Mouse (Mus musculus): ENCODE results near the gene Wipi2. TPM values are rescaled to one million over a fixed set of nuclear protein-coding genes. Genes with fewer than 3 reads are reported as not detected.

Wipi2 gene
- polyA plus RNA-seq, 1 experiment from 2014 or later = 58.2 TPM

DNA sequence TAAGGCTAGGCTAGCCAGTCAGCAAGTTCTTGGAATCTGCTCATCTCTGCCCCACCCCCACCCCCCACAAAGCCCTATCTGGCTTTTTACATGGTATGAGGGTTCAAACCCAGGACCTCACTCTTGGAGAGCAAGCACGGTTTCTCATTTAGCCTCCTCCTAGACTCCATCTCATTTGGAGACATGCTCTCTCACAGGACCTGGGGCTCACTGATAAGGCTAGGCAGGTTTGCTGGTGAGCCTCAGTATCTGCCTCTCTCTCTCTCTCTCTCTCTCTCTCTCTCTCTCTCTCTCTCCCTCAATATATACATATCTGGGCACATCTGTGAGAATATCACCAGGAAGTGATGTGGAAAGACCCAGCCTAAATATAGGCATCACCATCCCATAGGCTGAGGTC, 51.6 kb downstream of the Wipi2 start:
- Histone ChIP-seq H3K27me3 (ENCODE audit: poor library complexity, severe bottlenecking) (no peaks in the 10 kb centered on the region), H3K36me3 (replicated peaks) (no peaks in the 10 kb centered on the region), H3K9me3 (peaks cover 4% of the 10 kb centered on the region; the same call in 1 of the 2 replicates), H3K27ac (no peak overlapping the region), H3K4me1 (no peaks in the 10 kb centered on the region), H3K4me3 (no peak overlapping the region)
- WGBS = 94% methylated on average over 1 of the region's 1 CpGs
- no peak for DNase-seq (ENCODE audit: extremely low spot score, low spot score)

GRCm38 (mm10) chr5:142681911-142682310, 54.4 kb downstream of the Wipi2 start:
- 86% methylated on average over 3 of the region's 3 CpGs for WGBS
- Histone ChIP-seq H3K27ac (no peak overlapping the region), H3K4me3 (no peak overlapping the region), H3K4me1 (no peaks in the 10 kb centered on the region), H3K36me3 (replicated peaks) (no peaks in the 10 kb centered on the region), H3K9me3 (peaks cover 4% of the 10 kb centered on the region; the same call in 1 of the 2 replicates), H3K27me3 (ENCODE audit: poor library complexity, severe bottlenecking) (no peaks in the 10 kb centered on the region)
- DNase-seq (ENCODE audit: extremely low spot score, low spot score) = no peak

- no peak for DNase-seq (ENCODE audit: extremely low spot score, low spot score)
- peaks cover 4% of the 10 kb centered on the region; the same call in 1 of the 2 replicates for H3K9me3 ChIP-seq
- no peaks in the 10 kb centered on the region for H3K4me1 ChIP-seq
- no peaks in the 10 kb centered on the region for H3K36me3 ChIP-seq (replicated peaks)
- WGBS = 90% methylated on average over 5 of the region's 5 CpGs
- H3K27ac ChIP-seq = no peak overlapping the region
- H3K27me3 ChIP-seq (ENCODE audit: poor library complexity, severe bottlenecking) = no peaks in the 10 kb centered on the region
- no peak overlapping the region for H3K4me3 ChIP-seq
Measured at GRCm38 (mm10) chr5:142682529-142682928, 55.0 kb downstream of the Wipi2 start.

GRCm38 (mm10) chr5:142688866-142689265, 61.4 kb downstream of the Wipi2 start:
- no peak overlapping the region for H3K27ac ChIP-seq
- WGBS = 37% methylated on average over 6 of the region's 6 CpGs
- H3K4me3 ChIP-seq = no peak overlapping the region
- DNase-seq (ENCODE audit: extremely low spot score, low spot score) = no peak
- 0 out of 2 replicates have a peak, but pooled peaks cover 8% of the 10 kb centered on the region for H3K4me1 ChIP-seq
- no peaks in the 10 kb centered on the region for H3K36me3 ChIP-seq (replicated peaks)
- no peaks in the 10 kb centered on the region for H3K27me3 ChIP-seq (ENCODE audit: poor library complexity, severe bottlenecking)
- H3K9me3 ChIP-seq = no peaks in the 10 kb centered on the region

- H3K9me3 ChIP-seq = no peaks in the 10 kb centered on the region
- DNase-seq (ENCODE audit: extremely low spot score, low spot score) = no peak
- 0 out of 2 replicates have a peak, but pooled peaks cover 8% of the 10 kb centered on the region for H3K4me1 ChIP-seq
- no peaks in the 10 kb centered on the region for H3K27me3 ChIP-seq (ENCODE audit: poor library complexity, severe bottlenecking)
- H3K36me3 ChIP-seq (replicated peaks) = no peaks in the 10 kb centered on the region
- H3K4me3 ChIP-seq = no peak overlapping the region
- 86% methylated on average over 3 of the region's 3 CpGs for WGBS
- H3K27ac ChIP-seq = no peak overlapping the region
Measured at GRCm38 (mm10) chr5:142690343-142690742, 62.8 kb downstream of the Wipi2 start.

DNA sequence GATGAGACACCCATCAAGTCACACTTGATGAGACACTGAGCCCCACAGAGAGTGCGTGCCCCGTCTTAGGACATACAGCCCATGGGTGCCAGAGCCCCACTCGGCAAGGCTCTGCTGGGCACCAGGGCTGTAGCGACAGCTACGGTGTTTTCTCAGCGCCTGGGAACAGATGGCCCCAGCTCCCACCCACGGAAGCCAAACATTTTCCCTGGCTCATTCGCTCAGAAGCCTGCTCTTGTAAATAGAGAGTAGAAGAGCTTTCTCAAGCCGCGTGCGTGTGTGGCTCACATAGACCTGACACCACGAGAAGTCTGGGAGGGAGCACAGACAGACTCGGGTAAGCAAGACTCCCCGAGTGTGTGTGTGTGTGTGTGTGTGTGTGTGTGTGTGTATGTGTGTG, 64.8 kb downstream of the Wipi2 start, which contains the start of gene Slc29a4:
Gene Slc29a4 (plus strand): TSS at position 265 of the 400 bp plus-strand sequence.
- Histone ChIP-seq H3K27ac (no peak within 1 kb of the TSS), H3K36me3 (replicated peaks) (no peaks in the 10 kb centered on the region), H3K9me3 (no peaks in the 10 kb centered on the region), H3K4me1 (peaks cover 13% of the 10 kb centered on the region; the same call in 1 of the 2 replicates), H3K4me3 (no peak within 1 kb of the TSS), H3K27me3 (ENCODE audit: poor library complexity, severe bottlenecking) (no peaks in the 10 kb centered on the region)
- 81% methylated on average over 14 of the region's 14 CpGs for WGBS
- DNase-seq (ENCODE audit: extremely low spot score, low spot score) = no peak

- no peak for DNase-seq (ENCODE audit: extremely low spot score, low spot score)
- Histone ChIP-seq H3K4me3 (no peak overlapping the region), H3K9me3 (no peaks in the 10 kb centered on the region), H3K4me1 (peaks cover 13% of the 10 kb centered on the region; the same call in 1 of the 2 replicates), H3K27me3 (ENCODE audit: poor library complexity, severe bottlenecking) (no peaks in the 10 kb centered on the region), H3K36me3 (replicated peaks) (no peaks in the 10 kb centered on the region), H3K27ac (no peak overlapping the region)
- WGBS = 75% methylated on average over 12 of the region's 12 CpGs
Measured at GRCm38 (mm10) chr5:142692971-142693737, 65.7 kb downstream of the Wipi2 start.

GRCm38 (mm10) chr5:142693738-142694430, 66.4 kb downstream of the Wipi2 start:
- H3K27ac ChIP-seq = no peak overlapping the region
- no peaks in the 10 kb centered on the region for H3K9me3 ChIP-seq
- no peak for DNase-seq (ENCODE audit: extremely low spot score, low spot score)
- H3K27me3 ChIP-seq (ENCODE audit: poor library complexity, severe bottlenecking) = no peaks in the 10 kb centered on the region
- H3K4me1 ChIP-seq = peaks cover 13% of the 10 kb centered on the region; the same call in 1 of the 2 replicates
- no peaks in the 10 kb centered on the region for H3K36me3 ChIP-seq (replicated peaks)
- H3K4me3 ChIP-seq = no peak overlapping the region
- WGBS = 66% methylated on average over 8 of the region's 8 CpGs

DNA sequence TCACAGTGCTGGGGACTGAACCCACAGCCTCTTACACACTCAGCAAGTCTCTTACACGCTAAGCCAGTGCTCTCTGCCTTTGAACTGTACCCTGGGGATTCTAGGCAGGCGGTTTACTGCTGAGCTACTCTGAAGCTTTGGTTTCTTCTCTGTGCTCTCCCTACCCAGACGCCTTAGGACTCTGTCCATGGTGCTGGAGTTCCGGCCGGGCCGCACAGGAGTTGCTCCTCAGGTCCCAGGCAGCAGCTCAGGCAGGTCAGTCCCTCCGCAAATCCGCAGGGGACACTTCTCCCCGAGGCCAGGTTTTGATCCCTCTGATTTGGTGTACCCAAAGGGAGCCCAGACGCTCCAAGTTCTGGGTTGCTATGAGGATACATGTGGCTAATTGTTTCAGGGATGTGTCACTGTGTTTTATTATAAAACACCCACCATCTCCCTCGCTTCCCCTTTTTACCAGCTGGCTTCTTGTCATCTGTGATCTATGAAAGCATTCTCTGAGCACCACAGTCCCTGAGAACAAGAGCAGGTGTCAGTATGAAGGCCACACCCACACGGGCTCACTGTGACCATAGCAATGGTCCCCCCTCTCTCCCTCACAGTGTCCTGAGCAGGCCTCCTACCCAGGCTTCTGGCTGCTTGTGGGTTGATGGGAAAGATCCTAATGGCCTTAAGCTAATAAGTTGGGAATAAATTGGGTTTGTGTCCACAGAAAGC, 67.3 kb downstream of the Wipi2 start:
- H3K27ac ChIP-seq = no peak overlapping the region
- peak; percentile 56 for DNase-seq (ENCODE audit: extremely low spot score, low spot score)
- no peak overlapping the region for H3K4me3 ChIP-seq
- WGBS = 14% methylated on average over 12 of the region's 12 CpGs
- H3K9me3 ChIP-seq = no peaks in the 10 kb centered on the region
- H3K4me1 ChIP-seq = peaks cover 9% of the 10 kb centered on the region; the same call in 1 of the 2 replicates
- no peaks in the 10 kb centered on the region for H3K36me3 ChIP-seq (replicated peaks)
- peaks cover 5% of the 10 kb centered on the region for H3K27me3 ChIP-seq (ENCODE audit: poor library complexity, severe bottlenecking)

GRCm38 (mm10) chr5:142696258-142696657, 68.8 kb downstream of the Wipi2 start:
- DNase-seq (ENCODE audit: extremely low spot score, low spot score) = no peak
- 25% methylated on average over 6 of the region's 6 CpGs for WGBS

DNA sequence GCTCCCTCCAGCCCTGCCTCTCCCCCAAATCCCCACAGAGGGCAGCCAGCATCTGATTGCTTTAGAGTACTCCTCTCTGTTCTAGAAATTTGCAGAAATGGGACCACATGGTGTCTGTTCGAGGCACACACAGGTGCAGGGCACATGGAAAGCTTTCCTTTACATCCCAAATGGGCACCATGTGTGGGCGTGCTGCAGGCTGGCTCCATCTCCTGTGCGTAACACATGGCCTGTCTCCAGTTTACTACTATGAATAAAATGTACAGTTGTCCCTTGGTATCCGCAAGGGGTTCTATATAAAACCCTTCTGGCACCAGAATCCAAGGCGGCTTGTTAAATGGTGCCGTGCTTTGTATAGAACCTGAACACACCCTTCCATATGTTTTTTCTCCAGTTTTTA, 69.4 kb downstream of the Wipi2 start:
- WGBS = 89% methylated on average over 6 of the region's 6 CpGs
- Histone ChIP-seq H3K36me3 (replicated peaks) (no peaks in the 10 kb centered on the region), H3K4me3 (no peak overlapping the region), H3K9me3 (no peaks in the 10 kb centered on the region), H3K27me3 (ENCODE audit: poor library complexity, severe bottlenecking) (peaks cover 25% of the 10 kb centered on the region), H3K4me1 (peaks cover 21% of the 10 kb centered on the region), H3K27ac (no peak overlapping the region)
- DNase-seq (ENCODE audit: extremely low spot score, low spot score) = no peak

More at GRCm38 (mm10) chr5:142696258-142696657, 68.8 kb downstream of the Wipi2 start:
- peaks cover 15% of the 10 kb centered on the region for H3K4me1 ChIP-seq
- H3K36me3 ChIP-seq (replicated peaks) = no peaks in the 10 kb centered on the region
- H3K27me3 ChIP-seq (ENCODE audit: poor library complexity, severe bottlenecking) = peaks cover 19% of the 10 kb centered on the region
- no peaks in the 10 kb centered on the region for H3K9me3 ChIP-seq
- no peak overlapping the region for H3K27ac ChIP-seq
- no peak overlapping the region for H3K4me3 ChIP-seq

DNA sequence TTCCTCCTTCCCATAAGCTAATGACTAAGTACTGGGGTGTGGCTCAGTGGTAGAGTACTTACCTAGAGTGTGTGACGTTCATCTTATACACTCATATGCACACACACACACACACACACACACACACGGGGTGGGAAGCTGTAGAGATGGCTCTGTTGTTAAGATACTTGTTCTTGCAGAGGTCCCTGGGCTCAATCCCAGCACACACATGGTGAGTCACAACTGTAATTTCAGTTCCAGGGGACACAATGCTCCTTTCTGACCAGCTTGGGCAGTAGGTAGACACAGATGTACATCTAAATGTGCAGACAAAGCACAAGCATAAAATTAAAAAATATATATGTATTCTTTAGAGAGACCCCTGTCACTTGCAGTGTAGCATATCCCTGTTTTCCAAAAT, 70.2 kb downstream of the Wipi2 start:
- WGBS = 66% methylated on average over 2 of the region's 2 CpGs
- Histone ChIP-seq H3K9me3 (no peaks in the 10 kb centered on the region), H3K4me1 (peaks cover 30% of the 10 kb centered on the region), H3K27me3 (ENCODE audit: poor library complexity, severe bottlenecking) (peaks cover 33% of the 10 kb centered on the region), H3K4me3 (no peak overlapping the region), H3K36me3 (replicated peaks) (no peaks in the 10 kb centered on the region), H3K27ac (no peak overlapping the region)
- no peak for DNase-seq (ENCODE audit: extremely low spot score, low spot score)
